ENCODE assay signal across 9 mouse cellular contexts in genomic region chr14:12821156-12821813, GRCm38 (mm10). TPM values are rescaled to one million over a fixed set of nuclear protein-coding genes. Genes with fewer than 3 reads are reported as not detected.
DNase-seq lines count a peak whose midpoint lies in the region; ATAC-seq and TF ChIP-seq lines count a peak whose summit lies in the region.
"Had no signal": no experiment of that assay in that cellular context is flagged by ENCODE, and none has a peak within 500 bp of the region (broad histone marks: within the 10 kb centered on the region; RNA-seq: fewer than 3 reads in every experiment).

No protein-coding gene starts in this region.

- H3K9ac ChIP-seq in lung, embryonic 15.5 days, result no peak overlapping the region
- H3K9ac ChIP-seq in midbrain, embryonic 16.5 days (ENCODE audit: low read depth, low read length), result peak overlapping the region; percentile 79

- H3K27ac ChIP-seq in lung, embryonic 15.5 days, result no peak overlapping the region
- H3K27ac ChIP-seq in hindbrain, embryonic 10.5 days, result peak overlapping the region; percentile 91
- peak overlapping the region; percentile 98 for H3K27ac ChIP-seq in midbrain, embryonic 16.5 days (ENCODE audit: low read length)

- no peaks in the 10 kb centered on the region for H3K9me3 ChIP-seq in lung, embryonic 15.5 days
- H3K9me3 ChIP-seq in hindbrain, embryonic 10.5 days, result no peaks in the 10 kb centered on the region
- no peaks in the 10 kb centered on the region for H3K9me3 ChIP-seq in midbrain, embryonic 16.5 days (replicated peaks; ENCODE audit: control insufficient read depth, low read length, poor library complexity, severe bottlenecking)

- 1% methylated on average over 13 of the region's 13 CpGs for WGBS in lung, embryonic 15.5 days
- 3% methylated on average over 13 of the region's 13 CpGs for WGBS in lung, adult 2 months
- WGBS in hindbrain, embryonic 10.5 days, result under 1% methylated on average over 13 of the region's 13 CpGs
- under 1% methylated on average over 12 of the region's 13 CpGs for WGBS in midbrain, embryonic 16.5 days

- H3K4me3 ChIP-seq in lung, embryonic 15.5 days, result peak overlapping the region; percentile 39
- no peak overlapping the region for H3K4me3 ChIP-seq in lung, adult 2 months (replicated peaks; ENCODE audit: extremely low read depth, low read depth, low read length)
- H3K4me3 ChIP-seq in hindbrain, embryonic 10.5 days, result peak overlapping the region; percentile 76
- peak overlapping the region; percentile 50 for H3K4me3 ChIP-seq in midbrain, embryonic 16.5 days (ENCODE audit: low read depth, low read length)
- H3K4me3 ChIP-seq: megakaryocyte, embryonic 14.5 days had no signal

- H3K4me1 ChIP-seq in lung, embryonic 15.5 days, result peaks cover 11% of the 10 kb centered on the region; the same call in 1 of the 2 replicates
- no peaks in the 10 kb centered on the region for H3K4me1 ChIP-seq in lung, adult 2 months (ENCODE audit: control insufficient read depth, insufficient read depth, low read length)
- H3K4me1 ChIP-seq in hindbrain, embryonic 10.5 days (replicated peaks), result peaks cover 15% of the 10 kb centered on the region
- peaks cover 21% of the 10 kb centered on the region for H3K4me1 ChIP-seq in midbrain, embryonic 16.5 days (ENCODE audit: control insufficient read depth, insufficient read depth, low read length)
- H3K4me1 ChIP-seq: megakaryocyte, embryonic 14.5 days had no signal

- peak overlapping the region; percentile 86 for H3K4me2 ChIP-seq in lung, embryonic 15.5 days
- peak overlapping the region; percentile 75 for H3K4me2 ChIP-seq in midbrain, embryonic 16.5 days (ENCODE audit: low read length)

- no peak for TF ChIP-seq POLR2A in lung, adult 2 months (IDR thresholded peaks at IDR 0.05; ENCODE audit: borderline replicate concordance, extremely low read depth, low read depth, low read length)

- peak; percentile 18 for DNase-seq in cerebellum, adult 11 months
- DNase-seq in cerebellum, postnatal 25 days, result no peak
- no peak for DNase-seq in lung, adult 2 months
- DNase-seq in hindbrain, embryonic 10.5 days (ENCODE audit: low spot score), result no peak
- DNase-seq in adipocyte (ENCODE audit: low spot score), result no peak
- DNase-seq in adrenal gland, postnatal 25 days, result no peak

- no peaks in the 10 kb centered on the region for H3K36me3 ChIP-seq in lung, embryonic 15.5 days
- H3K36me3 ChIP-seq in hindbrain, embryonic 10.5 days, result no peaks in the 10 kb centered on the region
- H3K36me3 ChIP-seq in midbrain, embryonic 16.5 days (ENCODE audit: control insufficient read depth, insufficient read depth, low read length), result no peaks in the 10 kb centered on the region

- no peak for TF ChIP-seq CTCF in lung, adult 2 months (IDR thresholded peaks at IDR 0.05; ENCODE audit: insufficient read depth, low read length)

- no peak for ATAC-seq in lung, embryonic 15.5 days (ENCODE audit: borderline replicate concordance, extremely low read depth, low FRiP score, low TSS enrichment)
- ATAC-seq in midbrain, embryonic 16.5 days, result peak; percentile 32

- H3K27me3 ChIP-seq in lung, embryonic 15.5 days, result peaks cover 28% of the 10 kb centered on the region
- peaks cover 8% of the 10 kb centered on the region; the same call in 1 of the 2 replicates for H3K27me3 ChIP-seq in hindbrain, embryonic 10.5 days (ENCODE audit: insufficient read depth, poor library complexity, severe bottlenecking)
- no peaks in the 10 kb centered on the region for H3K27me3 ChIP-seq in midbrain, embryonic 16.5 days (ENCODE audit: control insufficient read depth, insufficient read depth, low read depth, low read length)

RNA-seq across cellular contexts. Expression of gene Cadps, which starts 1.6 kb away (rescaled TPM):
- polyA plus RNA-seq in lung, embryonic 15.5 days (2015; fragmentation: Nextera tagmentation; extraction: Ambion mirVana), result 0.24 and 0.31 TPM in 2 replicates
- 0.06 TPM in 1 of 2 replicates, not detected in the other for polyA plus RNA-seq in lung, adult 2 months (2012; rRNA removed)
- 4.3 and 7.8 TPM in 2 replicates for polyA plus RNA-seq in hindbrain, embryonic 10.5 days (2016; fragmentation: Nextera tagmentation; extraction: Ambion mirVana)
- 38.2 and 42.7 TPM in 2 replicates for polyA plus RNA-seq in midbrain, embryonic 16.5 days (2015; fragmentation: Nextera tagmentation; extraction: Ambion mirVana)
- 9.7 and 12.7 TPM in 2 replicates for total RNA-seq in adrenal gland, postnatal 25 days (2021)
